In genomic region chr2:172219186-172219585, GRCm38 (mm10) we compare ENCODE assay signal across 21 mouse cellular contexts. TPM values are rescaled to one million over a fixed set of nuclear protein-coding genes. Genes with fewer than 3 reads are reported as not detected.
DNase-seq lines count a peak whose midpoint lies in the region; ATAC-seq and TF ChIP-seq lines count a peak whose summit lies in the region.
"Had no signal": no experiment of that assay in that cellular context is flagged by ENCODE, and none has a peak within 500 bp of the region (broad histone marks: within the 10 kb centered on the region; RNA-seq: fewer than 3 reads in every experiment).

No protein-coding gene starts in this region.

- 0 out of 2 replicates have a peak, but pooled peaks have one; percentile 23 for ATAC-seq in megakaryocyte progenitor cell, adult 5-6 weeks (replicated peaks; ENCODE audit: poor library complexity)
- ATAC-seq: hindbrain, embryonic 16.5 days had no signal

- no peaks in the 10 kb centered on the region for H3K27me3 ChIP-seq in ES-Bruce4 (ENCODE audit: control insufficient read depth, insufficient read depth, low read length, poor library complexity, severe bottlenecking)
- H3K27me3 ChIP-seq in MEL (ENCODE audit: control insufficient read depth in 1 of 2, insufficient read depth in 2 of 2, low read length in 2 of 2), result no peaks in the 10 kb centered on the region

- peak; percentile 37 for TF ChIP-seq CTCF in layer of hippocampus, adult 2 months (conservative IDR thresholded peaks at IDR 0.05)
- TF ChIP-seq CTCF in ES-Bruce4 (IDR thresholded peaks at IDR 0.05; ENCODE audit: low read depth, low read length) (peak; percentile 51), MEL (IDR thresholded peaks at IDR 0.05 in 2 of 3, conservative IDR thresholded peaks at IDR 0.05 in 1 of 3; ENCODE audit: control insufficient read depth in 1 of 3, insufficient read depth in 1 of 3, low read depth in 2 of 3, low read length in 3 of 3, poor library complexity in 1 of 3, severe bottlenecking in 1 of 3) (peak in 2 of 3 experiments; percentile 14 to 36; a peak in 4 of 6 replicates)

- no peak for TF ChIP-seq RAD21 in MEL (IDR thresholded peaks at IDR 0.05; ENCODE audit: low read depth, low read length)

- H3K79me2 ChIP-seq in MEL (ENCODE audit: control insufficient read depth, insufficient read depth, low read length, poor library complexity), result no peaks in the 10 kb centered on the region

- H3K4me1 ChIP-seq in ES-Bruce4 (ENCODE audit: control insufficient read depth, insufficient read depth, low read length) (peaks cover 3% of the 10 kb centered on the region), MEL (ENCODE audit: control insufficient read depth in 1 of 2, insufficient read depth in 2 of 2, low read length in 2 of 2) (no peaks in the 10 kb centered on the region)

- TF ChIP-seq EP300 in ES-Bruce4 (IDR thresholded peaks at IDR 0.05; ENCODE audit: insufficient read depth, low read depth, low read length) (no peak), MEL (IDR thresholded peaks at IDR 0.05; ENCODE audit: low read depth in 1 of 2, low read length in 2 of 2) (no peak)

- H3K9ac ChIP-seq in ES-Bruce4 (ENCODE audit: low read depth, poor library complexity, severe bottlenecking) (no peak overlapping the region), MEL (ENCODE audit: control insufficient read depth, low read depth, low read length, poor library complexity, severe bottlenecking) (no peak overlapping the region)

- no peaks in the 10 kb centered on the region for H3K9me3 ChIP-seq in ES-Bruce4 (replicated peaks; ENCODE audit: control insufficient read depth, insufficient read depth, low read length, poor library complexity, severe bottlenecking)
- no peaks in the 10 kb centered on the region for H3K9me3 ChIP-seq in MEL (replicated peaks; ENCODE audit: insufficient read depth, low read length)

- no peak for TF ChIP-seq POLR2A in ES-Bruce4 (IDR thresholded peaks at IDR 0.05; ENCODE audit: insufficient read depth, low read length)
- no peak for TF ChIP-seq POLR2A in MEL (IDR thresholded peaks at IDR 0.05; ENCODE audit: control insufficient read depth in 1 of 2, insufficient read depth in 1 of 2, low read depth in 1 of 2, low read length in 2 of 2, poor library complexity in 1 of 2)

- no peak overlapping the region for H3K27ac ChIP-seq in layer of hippocampus, adult 2 months
- no peak overlapping the region for H3K27ac ChIP-seq in ES-Bruce4 (ENCODE audit: insufficient read depth, low read length)
- no peak overlapping the region for H3K27ac ChIP-seq in MEL (ENCODE audit: control insufficient read depth, low read depth, low read length)
- H3K27ac ChIP-seq: macrophage had no signal

- H3K36me3 ChIP-seq in ES-Bruce4 (ENCODE audit: control insufficient read depth, insufficient read depth, low read length, poor library complexity, severe bottlenecking) (no peaks in the 10 kb centered on the region), MEL (ENCODE audit: control insufficient read depth in 1 of 2, insufficient read depth in 2 of 2, low read length in 2 of 2) (no peaks in the 10 kb centered on the region)

- H3K4me3 ChIP-seq in layer of hippocampus, adult 2 months, result no peak overlapping the region
- H3K4me3 ChIP-seq in ES-Bruce4 (ENCODE audit: low read depth, low read length) (no peak overlapping the region), MEL (ENCODE audit: control insufficient read depth in 1 of 2, insufficient read depth in 1 of 2, low read depth in 2 of 2, low read length in 2 of 2) (no peak overlapping the region)

- no peak for DNase-seq in layer of hippocampus, adult 2 months (ENCODE audit: low spot score in 2 of 2)
- no peak for DNase-seq in layer of hippocampus, adult 11-12 months (ENCODE audit: low spot score)
- DNase-seq in MEL (ENCODE audit: low read depth, low spot score), result no peak
- no peak for DNase-seq in cerebellum, postnatal 36 days
- no peak for DNase-seq in kidney, postnatal 14 days
- DNase-seq: adrenal gland, postnatal 14 days; cerebellum, adult 11-12 months; gastrocnemius, postnatal 10 days; heart, postnatal 36 days; left cerebral cortex, postnatal 4 days; midbrain, embryonic 14.5 days; retina, postnatal 1 day had no signal

TF ChIP-seq in MEL, 35 proteins besides CTCF, POLR2A, EP300 and RAD21:
- no peak for TF ChIP-seq MYB (IDR thresholded peaks at IDR 0.05; ENCODE audit: low read depth, low read length)
- no peak for TF ChIP-seq MXI1 (IDR thresholded peaks at IDR 0.05; ENCODE audit: low read depth, low read length)
- TF ChIP-seq JUND (IDR thresholded peaks at IDR 0.05; ENCODE audit: low read depth, low read length), result no peak
- no peak for TF ChIP-seq BHLHE40 (IDR thresholded peaks at IDR 0.05; ENCODE audit: borderline replicate concordance, low read depth, low read length)
- no peak for TF ChIP-seq RCOR1 (IDR thresholded peaks at IDR 0.05; ENCODE audit: low read depth, low read length)
- no peak for TF ChIP-seq ZC3H11A (IDR thresholded peaks at IDR 0.05; ENCODE audit: low read depth, low read length)
- TF ChIP-seq ELF1 (IDR thresholded peaks at IDR 0.05; ENCODE audit: low read depth, low read length), result no peak
- TF ChIP-seq CHD2 (IDR thresholded peaks at IDR 0.05; ENCODE audit: low read length), result no peak
- TF ChIP-seq USF2 (IDR thresholded peaks at IDR 0.05; ENCODE audit: borderline replicate concordance in 1 of 2, insufficient read depth in 1 of 2, low read depth in 1 of 2, low read length in 2 of 2), result no peak
- no peak for TF ChIP-seq SIN3A (IDR thresholded peaks at IDR 0.05; ENCODE audit: low read length)
- no peak for TF ChIP-seq GABPA (IDR thresholded peaks at IDR 0.05; ENCODE audit: low read depth, low read length)
- no peak for TF ChIP-seq ZNF384 (IDR thresholded peaks at IDR 0.05; ENCODE audit: low read depth, low read length)
- no peak for TF ChIP-seq UBTF (IDR thresholded peaks at IDR 0.05; ENCODE audit: borderline replicate concordance, insufficient read depth, low read depth, low read length)
- TF ChIP-seq ZMIZ1 (IDR thresholded peaks at IDR 0.05; ENCODE audit: low read depth, low read length), result no peak
- TF ChIP-seq MAFK (IDR thresholded peaks at IDR 0.05; ENCODE audit: borderline replicate concordance, low read depth, low read length), result no peak
TF ChIP-seq in MEL: peak in this region for 0.

RNA-seq across cellular contexts. Expression of gene Mc3r, which starts 29.1 kb away (rescaled TPM):
- total RNA-seq in layer of hippocampus, adult 2 months (2021), result not detected
- polyA plus RNA-seq in ES-Bruce4 (2011; ENCODE audit: insufficient read depth, insufficient read length, low read depth, missing spikeins) (not detected in 2 replicates), MEL (2012; ENCODE audit: insufficient read depth in 1 of 2, insufficient read length in 2 of 2, low read depth in 1 of 2, low replicate concordance in 2 of 2, missing spikeins in 1 of 2) (not detected)
- total RNA-seq in MEL (2012; rRNA removed), result 0.04 TPM in 1 of 2 replicates, not detected in the other
- total RNA-seq in megakaryocyte progenitor cell, adult 5-6 weeks (2015), result not detected in 2 replicates
- not detected in 2 replicates for total RNA-seq in megakaryocyte progenitor cell, adult 5-6 weeks (2017)
- total RNA-seq: adrenal gland, postnatal 14 days; gastrocnemius, postnatal 10 days; heart, postnatal 36 days; neutrophil, adult 5-6 weeks had no signal
- polyA plus RNA-seq: embryonic facial prominence, embryonic 11.5 days; kidney, embryonic 14.5 days; macrophage; small intestine, adult 2 months; thymus, postnatal 0 days had no signal
